Mouse (Mus musculus) A20 (cell line): Measurements from ENCODE around the gene Slc35e3.

Experiments used
- DNase-seq: peaks from one replicate; pipeline ENCODE4 v3.0.0-alpha.2; 2011; ENCODE audit warnings: low read depth, low spot score

The Slc35e3 gene

DNA sequence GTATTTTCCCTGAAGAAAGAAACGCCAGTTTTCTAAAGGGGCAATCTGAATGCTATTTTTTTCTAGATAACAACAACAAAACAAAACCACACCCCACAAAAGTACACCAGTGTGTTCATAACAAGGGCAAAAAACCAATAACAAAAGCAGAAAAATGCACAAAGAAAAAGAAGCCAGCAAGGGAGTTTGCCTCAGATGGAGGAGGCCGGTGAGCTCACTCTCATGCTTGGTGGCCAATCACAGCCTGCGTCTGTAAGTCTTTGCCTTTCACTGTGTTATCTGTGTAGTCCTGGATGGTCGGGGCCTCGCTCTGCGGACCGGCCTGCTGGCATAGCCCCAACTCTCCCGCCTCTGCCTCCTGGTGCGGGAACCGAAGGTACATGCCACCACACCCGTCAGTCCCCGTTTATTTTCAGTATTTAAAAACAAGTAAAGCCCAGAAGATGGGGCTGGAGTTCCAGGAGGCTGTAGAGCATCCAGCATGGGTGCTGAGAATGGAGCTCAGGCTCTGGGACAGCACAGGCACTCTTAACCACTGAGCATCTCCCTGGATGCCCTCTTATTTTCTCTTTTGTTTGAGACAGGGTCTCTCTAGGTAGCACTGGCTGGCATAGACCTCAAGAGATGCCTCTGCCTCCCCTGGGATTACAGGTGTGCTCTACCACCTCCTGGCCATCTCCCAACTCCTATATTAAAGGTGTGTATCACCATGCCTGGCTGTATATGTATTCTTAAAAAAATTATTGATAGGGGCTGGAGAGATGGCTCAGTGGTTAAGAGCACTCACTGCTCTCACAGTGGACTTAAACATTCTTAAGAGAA lies 30.3 kb upstream of the Slc35e3 start:
- DNase-seq, result no peak

DNA sequence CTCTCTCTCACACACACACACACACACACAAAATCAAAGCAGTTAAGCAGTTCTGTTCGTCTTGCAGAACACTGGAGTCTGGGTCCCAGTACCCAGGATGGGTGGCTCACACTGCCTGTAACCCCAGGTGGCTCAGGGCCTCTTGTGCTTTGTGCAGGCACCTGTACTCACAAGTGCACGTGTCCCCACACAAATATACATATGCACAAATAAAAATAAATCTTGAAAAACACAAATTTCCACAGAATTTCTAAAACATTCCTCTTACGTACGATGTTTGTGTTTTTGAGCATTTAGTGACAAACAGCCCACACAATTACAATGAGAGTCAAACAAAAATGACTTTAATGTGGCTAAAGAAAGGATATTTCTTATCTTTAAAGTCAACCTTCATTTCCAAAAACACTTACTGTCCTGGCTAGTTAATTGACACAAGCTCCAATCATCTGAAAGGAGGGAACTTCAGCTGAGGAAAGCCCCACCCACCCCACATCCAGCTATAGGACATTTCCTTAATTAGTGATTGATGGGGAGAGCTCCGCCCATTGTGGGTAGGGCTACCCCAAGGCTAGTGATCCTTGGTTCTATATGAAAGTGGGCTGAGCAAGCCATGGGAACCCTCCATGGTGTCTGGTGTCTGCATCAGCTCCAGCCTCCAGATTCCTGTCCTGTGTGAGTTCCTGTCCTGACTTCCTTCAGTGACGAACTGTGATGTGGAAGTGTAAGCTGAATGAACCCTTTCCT lies 29.4 kb upstream of the Slc35e3 start:
- DNase-seq, result no peak

DNA sequence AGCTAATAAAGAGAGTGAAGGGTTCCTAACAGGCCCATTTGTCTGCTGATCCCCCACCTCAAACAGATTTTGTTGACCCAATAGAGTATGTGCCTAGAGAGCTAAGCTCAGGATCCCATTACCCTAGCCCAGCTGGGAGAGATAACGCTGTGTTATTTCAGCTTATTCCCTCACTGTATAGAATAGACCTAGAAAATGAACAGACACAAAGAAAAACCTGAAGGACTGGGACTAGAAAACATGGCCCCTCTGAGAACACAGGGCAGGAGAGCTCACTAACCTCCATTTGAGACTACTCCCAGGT lies 28.6 kb upstream of the Slc35e3 start:
- DNase-seq, result no peak

DNA sequence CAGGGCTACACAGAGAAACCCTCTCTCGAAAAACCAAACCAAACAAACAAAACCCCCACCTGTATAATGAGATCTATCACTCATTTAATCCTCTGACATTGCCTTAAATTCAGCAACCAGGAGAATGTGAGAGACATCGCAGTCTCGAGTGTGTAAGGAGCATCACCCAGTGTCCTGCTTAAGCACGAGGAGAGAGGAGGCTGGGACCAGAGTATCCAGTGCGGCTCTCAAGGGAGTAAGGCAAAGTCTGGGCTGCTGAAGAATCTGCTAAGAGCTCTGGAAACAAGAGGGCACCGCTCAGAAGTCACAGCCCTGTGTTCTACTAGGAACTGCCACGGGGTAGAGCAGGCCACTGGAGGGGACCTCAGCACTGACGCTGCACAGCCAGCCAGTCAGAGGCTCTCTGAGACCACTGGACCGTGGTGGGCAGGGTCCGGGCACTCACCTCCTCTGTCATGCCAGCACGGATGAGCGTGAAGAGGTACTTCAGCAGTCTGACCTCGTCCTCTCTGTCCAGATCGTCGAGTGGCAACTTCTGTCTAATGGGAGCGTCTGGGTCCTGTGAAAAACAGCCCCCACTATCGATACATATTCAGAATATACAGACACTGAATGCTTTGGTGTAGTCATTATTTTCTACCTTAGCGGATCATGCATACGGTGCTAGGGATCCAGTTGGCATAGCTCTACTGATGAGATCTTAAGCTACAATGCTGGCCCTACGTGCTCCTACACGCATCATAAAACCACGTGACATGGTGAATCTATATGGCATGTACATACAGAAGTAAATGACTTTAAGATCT lies 28.0 kb upstream of the Slc35e3 start:
- DNase-seq, result no peak

DNA sequence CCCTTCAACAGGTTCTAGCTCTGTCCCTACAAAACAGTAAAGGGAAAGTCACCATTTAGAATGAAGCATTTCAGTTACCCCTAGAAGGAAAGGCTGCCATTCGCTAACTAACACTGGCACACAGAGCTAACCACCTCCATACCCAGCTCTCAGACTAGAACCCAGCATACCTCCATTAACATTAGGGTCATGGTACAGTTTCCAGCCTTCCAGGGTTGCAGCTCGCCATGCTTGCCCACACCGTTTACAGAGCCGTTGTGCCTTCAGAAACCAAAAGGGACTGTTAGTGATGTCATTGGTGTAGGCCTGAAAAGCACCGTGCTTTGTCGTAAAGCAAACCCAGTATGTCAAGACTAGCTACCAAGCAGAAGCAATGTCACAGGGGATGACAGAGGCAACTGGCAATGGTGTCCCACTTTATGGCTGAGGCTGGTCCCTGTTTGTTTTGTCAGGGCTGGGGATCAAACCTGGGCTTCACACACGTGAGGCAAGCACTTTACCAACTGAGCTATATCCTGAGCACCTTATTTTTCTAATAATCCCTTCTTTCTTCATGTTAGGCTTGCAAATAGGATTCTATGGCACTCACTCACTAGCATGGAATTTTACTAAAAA lies 27.0 kb upstream of the Slc35e3 start:
- DNase-seq, result no peak

DNA sequence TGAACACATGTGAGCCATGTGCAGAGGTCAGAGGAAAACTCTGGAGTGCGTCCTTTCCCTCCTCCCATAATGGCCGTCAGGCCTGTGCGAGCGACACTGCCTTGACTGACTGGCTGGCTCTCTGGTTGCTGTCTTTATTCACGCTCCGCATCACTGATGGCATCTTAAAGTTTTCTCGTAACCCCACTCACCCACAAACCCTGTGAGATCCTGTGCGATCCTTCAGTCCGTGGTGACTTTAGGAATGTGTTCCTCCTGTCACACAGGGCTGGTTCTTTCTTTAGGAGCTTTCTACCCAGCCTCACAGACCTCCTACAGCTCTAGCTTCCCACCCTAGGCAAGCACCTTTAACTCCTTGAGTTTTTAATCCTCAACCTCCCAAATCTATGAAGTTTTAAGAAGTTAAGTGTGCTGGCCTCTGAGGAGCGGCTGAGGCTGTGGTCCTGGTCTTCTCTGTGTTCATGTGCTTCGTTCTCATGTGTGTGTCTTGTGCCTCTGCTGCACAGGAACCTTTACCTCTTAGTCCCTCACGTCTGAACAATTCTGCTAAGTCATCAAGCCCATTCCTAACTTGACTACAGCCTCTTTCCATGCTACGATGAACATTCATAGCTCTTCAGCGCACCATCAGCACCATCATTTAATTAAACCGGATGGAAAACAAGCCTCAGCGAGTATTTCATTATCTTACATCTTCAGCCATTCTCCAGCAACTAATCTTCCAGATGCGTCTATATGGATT lies 26.4 kb upstream of the Slc35e3 start:
- no peak for DNase-seq

DNA sequence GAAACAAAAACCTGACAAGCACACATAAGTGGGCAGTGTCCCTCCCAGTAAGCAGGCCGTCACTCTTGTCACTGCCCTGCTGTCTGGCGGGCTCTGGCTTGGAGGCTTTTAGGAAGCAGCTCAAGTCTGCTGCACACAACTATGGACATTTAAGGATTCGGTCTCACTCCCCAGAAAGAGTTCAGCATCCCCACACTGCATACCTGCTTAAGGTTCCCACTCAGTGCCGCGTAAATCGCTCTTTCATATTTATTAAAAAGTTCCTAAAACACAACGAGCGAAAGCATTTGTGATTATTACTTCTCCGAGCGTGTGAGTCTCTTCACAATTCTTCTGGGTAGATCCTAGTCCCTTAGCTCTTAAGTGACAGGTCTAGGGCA lies 25.0 kb upstream of the Slc35e3 start:
- DNase-seq, result no peak

DNA sequence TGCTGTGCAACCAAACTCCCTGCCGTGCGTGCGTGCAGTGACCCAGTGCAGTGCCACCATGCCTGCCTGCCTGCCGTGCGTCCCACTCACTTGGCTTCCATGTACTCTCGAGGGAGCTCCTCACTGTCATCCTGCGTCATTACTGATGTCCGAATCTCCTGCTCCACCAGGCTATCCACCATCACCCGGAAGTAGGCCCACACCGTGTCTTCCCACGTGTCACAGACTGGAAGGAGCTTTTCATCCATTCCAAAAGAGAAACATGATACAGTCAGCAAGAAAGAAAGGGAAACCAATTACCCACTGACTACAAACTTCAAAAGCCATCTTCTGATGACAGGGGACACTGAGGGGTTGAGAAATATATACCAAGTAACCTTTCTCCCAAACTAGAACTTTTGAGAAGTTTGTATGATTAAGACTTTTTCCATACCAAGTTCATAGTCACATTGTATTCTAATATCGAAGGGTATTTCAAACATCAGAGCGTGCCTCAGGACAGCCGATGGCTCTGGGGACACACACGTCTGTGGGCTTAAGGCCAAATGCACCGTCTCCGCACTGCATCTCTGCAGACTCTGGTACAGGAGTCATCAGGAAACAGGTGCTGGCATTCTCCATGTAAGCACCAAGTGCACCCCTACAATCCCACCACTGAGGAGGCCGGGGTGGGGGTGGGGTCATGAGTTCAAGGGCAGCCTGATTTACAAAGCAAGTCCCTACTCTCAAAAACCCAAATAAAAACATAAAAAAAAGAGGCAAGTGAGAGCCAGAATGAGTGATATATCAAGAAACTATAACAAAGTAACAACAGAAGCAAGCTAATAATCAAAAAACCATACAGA lies 24.3 kb upstream of the Slc35e3 start:
- DNase-seq, result no peak

DNA sequence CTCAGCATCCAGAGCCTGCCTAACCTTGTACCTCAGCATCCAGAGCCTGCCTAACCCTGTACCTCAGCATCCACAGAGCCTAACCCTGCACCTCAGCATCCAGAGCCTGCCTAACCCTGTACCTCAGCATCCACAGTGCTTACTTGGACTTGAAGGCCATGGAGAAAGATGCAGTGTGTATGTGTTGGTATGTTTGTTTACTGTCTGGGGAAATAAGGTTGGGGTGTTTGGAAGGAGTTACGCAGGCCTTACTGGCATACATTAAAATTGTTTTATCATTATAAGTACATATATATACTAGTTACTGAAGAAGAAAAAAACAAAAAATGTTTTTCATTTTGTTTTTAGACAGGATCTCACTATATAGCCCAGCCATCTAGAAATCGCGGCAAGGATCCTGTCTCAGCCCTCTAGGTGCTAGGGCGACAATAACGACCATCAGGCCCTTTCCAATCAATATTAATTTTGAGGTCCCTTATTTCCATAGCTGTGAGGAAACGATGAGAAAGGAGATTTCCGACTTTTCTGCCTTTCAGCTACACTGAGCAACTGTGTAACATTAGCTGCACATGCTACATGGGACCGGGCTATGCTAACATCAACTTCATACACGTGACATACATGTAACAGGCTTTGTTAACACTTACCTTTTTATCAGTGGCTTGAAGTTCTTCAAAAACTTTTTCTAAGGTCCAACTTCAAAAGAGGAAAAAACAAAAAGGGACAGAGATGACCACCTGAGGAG lies 23.5 kb upstream of the Slc35e3 start:
- no peak for DNase-seq

DNA sequence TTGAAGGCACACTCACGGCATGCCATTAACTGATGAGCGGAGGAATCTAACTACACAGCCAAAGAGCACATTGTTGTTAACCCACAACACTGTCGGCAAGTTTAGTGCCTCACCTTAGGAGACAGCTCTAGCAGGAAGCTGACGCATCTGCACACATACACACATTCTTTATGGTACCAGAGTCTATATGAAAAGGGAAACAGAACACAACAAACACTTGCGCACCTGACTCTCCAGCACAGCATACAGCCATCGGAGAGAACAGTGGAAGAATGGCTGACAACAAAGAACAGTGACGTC lies 21.9 kb upstream of the Slc35e3 start:
- DNase-seq, result no peak

DNA sequence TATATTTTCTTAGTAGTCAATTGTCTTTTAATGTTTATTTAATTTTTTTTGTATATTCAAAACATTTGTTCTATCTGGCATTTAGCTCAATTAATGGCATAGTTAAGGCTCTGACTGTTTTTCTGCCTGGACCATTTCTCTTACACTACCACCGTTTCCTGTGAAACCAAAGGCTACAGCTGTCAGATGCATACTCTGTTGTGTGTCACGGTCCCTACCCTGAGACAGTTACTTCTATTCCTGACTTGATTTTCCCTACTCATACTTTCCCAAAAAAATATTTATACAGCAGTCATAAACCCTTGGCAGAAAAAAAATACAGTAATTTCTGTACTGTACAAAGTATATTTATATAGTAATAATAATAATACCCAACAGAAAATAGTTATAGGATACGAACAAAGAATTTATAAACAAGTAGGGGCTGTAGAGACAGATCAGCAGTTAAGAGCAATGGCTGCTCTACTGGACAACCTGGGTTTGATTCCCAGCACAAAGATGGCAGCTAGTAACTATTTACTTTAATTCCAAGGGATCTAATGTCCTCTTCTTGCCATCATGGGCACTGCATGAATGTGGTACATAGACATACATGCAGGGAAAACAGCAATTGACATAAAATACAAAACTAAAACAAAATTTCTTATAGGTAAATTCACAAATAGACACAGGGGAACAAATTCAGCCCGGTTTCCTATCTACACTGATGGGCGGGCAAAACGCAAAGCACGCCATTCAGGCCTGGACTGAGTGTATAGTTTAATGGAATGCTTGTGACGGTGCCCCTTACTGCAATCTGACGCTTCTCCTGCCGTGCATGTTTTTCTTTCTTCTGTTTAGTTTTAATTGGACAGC lies 21.3 kb upstream of the Slc35e3 start:
- DNase-seq, result no peak

DNA sequence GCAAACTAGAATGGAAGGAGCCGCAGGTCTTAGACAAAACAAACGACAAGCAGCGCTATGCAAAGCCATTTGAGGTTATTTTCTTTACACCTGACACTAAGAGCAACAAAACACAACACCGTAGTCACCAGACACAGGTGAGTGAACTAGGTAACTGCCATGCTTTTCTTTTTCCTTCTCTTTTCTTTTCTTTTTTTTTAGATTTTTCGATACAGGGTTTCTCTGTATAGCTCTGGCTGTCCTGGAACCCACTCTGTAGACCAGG lies 20.7 kb upstream of the Slc35e3 start:
- DNase-seq, result no peak

DNA sequence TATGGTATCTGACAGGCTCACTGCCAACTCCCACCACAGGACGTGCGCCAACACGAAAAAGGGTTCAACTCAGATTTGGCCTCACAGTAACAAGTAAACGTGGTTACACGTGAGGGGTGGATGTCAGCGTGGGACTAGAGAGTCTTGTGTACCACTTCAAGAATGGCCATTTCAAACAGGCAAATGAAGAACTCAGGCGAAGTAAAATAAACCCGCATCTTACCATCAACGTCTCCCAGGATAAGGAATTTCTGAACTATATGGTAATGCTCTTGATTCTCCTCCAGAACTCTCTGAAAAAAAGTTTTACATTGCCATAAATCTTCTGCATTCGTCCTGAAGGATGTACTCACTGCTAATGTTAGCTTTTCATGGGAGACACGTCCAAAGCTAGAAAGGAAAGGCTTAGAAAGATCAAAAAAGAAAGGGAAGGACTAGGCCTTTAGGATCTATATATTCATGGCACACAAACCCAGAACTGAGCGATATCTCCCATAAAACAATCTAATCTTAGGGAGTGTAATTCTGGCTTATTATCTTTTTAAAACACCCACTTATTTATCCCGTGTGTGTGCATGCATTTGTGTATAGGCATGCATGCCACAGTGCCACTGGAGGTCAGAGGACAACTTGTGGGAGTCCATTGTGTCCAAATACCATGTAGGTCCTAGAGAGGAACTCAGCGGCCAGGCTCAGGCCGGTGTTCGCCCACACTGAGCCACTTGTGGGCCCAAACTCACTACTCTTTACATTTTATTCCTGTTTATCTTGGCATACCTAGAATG lies 20.1 kb upstream of the Slc35e3 start:
- no peak for DNase-seq

DNA sequence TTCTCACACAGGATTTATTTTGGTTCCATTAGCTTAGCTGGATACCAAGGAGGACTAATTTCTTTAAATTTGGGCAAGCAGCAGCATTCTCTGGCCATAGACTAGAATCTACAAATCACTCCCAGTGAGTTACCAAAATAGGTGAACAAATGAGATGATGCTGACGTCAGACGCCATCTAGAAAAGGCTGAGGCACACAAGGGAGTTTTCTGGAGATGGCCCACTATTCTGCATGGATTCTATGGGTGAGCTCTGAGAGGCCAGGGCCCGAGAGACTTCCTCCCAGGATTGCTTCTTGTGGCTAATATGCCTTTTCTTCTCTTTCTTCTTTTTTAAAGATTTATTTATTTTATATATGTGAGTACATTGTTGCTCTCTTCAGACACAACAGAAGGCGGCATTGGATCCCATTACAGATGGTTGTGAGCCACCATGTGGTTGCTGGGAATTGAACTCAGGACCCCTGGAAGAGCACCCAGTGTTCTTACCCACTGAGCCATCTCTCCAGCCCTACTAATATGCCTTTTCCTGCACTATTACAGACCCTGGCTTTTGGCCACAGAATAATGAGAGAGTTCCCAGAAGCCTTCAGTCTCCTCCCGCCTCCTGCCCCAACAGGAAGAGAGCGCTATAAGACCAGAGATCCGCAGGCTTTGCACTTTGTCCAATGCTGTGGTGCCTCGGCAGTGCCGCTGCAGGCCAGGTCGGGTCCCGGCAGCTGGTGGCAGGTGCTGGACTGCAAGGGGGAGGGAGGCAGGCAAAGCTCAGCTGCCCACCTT lies 19.1 kb upstream of the Slc35e3 start:
- DNase-seq, result no peak

DNA sequence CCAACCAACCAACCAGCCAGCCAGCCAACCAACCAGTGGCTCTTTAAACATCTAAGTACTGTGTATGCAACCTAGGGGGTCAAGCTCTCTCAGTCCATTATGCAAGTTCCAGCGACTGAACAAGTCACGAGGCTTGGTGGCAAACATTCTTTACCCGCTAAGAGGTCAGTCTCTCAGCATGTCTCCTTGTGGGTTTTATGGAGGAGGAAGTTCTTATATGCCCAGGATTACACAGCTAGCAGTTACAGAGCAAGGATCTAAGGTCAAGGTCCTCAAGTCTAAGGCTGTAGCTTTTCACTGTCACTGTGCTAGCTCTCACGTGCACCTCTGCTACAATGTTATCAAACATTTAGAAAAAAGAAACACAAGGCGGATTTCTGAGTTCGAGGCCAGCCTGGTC lies 18.4 kb upstream of the Slc35e3 start:
- DNase-seq, result no peak

DNA sequence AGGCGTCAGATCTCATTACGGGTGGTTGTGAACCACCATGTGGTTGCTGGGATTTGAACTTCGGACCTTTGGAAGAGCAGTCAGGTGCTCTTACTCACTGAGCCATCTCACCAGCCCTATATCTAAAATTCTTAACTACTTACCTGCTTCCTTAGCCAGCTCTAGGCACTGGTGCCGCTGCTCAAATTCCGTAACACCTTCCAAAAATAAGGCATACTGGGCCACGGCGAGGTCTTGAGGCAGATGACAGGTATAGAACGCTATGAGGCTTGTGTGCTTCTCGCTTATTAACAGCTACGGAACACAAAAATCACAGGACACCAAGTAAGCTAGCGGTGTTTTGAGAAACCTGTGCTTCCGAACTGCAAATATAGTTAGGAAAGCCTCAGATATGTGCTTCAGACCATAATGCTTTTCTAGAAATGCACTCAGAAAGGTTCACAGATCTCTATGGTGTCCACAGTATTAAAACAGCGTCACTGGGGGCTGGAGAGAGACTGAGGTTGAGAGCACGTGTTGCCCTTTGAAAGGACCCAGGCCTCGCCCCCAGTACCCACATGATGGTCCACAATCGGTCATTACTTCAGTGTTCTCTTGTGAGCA lies 17.5 kb upstream of the Slc35e3 start:
- DNase-seq, result no peak

DNA sequence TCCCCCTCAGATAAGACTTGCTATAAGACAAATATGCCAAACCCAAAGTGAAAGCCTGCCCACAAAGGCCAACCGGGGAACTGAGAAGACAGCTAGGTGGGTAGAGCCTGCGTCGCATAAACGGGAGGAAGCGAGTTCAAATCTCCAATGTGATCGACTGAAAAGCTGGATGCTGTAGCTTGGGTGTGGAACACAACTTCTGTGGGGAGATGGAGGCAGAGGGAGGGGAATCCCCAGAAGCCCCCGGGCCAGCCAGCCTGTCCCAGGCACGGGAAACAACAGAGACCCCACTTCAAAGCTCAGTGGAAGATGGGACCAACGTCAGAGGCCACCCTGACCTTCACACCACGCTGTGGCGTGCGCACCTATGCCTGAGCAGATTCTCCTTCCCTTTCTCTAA lies 16.8 kb upstream of the Slc35e3 start:
- DNase-seq, result no peak
